Mouse (Mus musculus) CH12.LX (cell line): ENCODE measurements at regions not wholly inside any gene's neighbourhood (a gene's known extent, or its start where the extent isn't known, plus 50 kb on each side); places are given as distances from the start of the nearest gene placed in this dataset.

Experiments
- CTCF ChIP-seq, 2 experiments: IDR thresholded peaks in 1 of 2; conservative IDR thresholded peaks in 1 of 2; 2 replicates each; pipeline ENCODE4 v1.5.1; 2011 to 2012; ENCODE audit warnings: low read depth in 2 of 2, low read length in 2 of 2, improper control_type of control experiment in 1 of 2, inconsistent platforms in 1 of 2, mild to moderate bottlenecking in 1 of 2, moderate library complexity in 1 of 2
- EP300 ChIP-seq: IDR thresholded peaks from 2 replicates; pipeline ENCODE4 v1.6.1; 2011; ENCODE audit warnings: low read length, improper control_type of control experiment
- MAFK ChIP-seq: IDR thresholded peaks from 2 replicates; pipeline ENCODE4 v1.6.1; 2011; ENCODE audit warnings: low read length, improper control_type of control experiment; ENCODE audit not compliant: insufficient replicate concordance
- MAX ChIP-seq: IDR thresholded peaks from 2 replicates; pipeline ENCODE4 v1.6.1; 2011; ENCODE audit warnings: low read length, improper control_type of control experiment

GRCm38 (mm10) chr1:151075541-151075940 lies 82.3 kb upstream of the Hmcn1 start:
- no peak for TF ChIP-seq EP300
- no peak for TF ChIP-seq MAFK
- no peak for TF ChIP-seq MAX
- no peak for TF ChIP-seq CTCF (conservative IDR thresholded peaks at IDR 0.05 in 1 of 2, IDR thresholded peaks at IDR 0.05 in 1 of 2; ENCODE audit: low read depth in 2 of 2, low read length in 2 of 2)
